Mouse (Mus musculus) small intestine, adult 2 months (tissue): ENCODE measurements around the gene Gabpb2.

Source experiments
- CTCF ChIP-seq: fragments of 200-500 bp; IDR thresholded peaks from 2 replicates; pipeline ENCODE4 v1.5.1; 2012; ENCODE audit warnings: low read depth, mild to moderate bottlenecking, control low read depth, inconsistent platforms, low read length, moderate library complexity, mixed read lengths; ENCODE audit not compliant: insufficient replicate concordance, insufficient read length; ENCODE audit errors: extremely low read depth
- POLR2A ChIP-seq: fragments of 200-500 bp; IDR thresholded peaks from 2 replicates; pipeline ENCODE4 v1.6.1; 2012; ENCODE audit warnings: low read depth, mild to moderate bottlenecking, control low read depth, inconsistent platforms, low read length, moderate library complexity

DNA sequence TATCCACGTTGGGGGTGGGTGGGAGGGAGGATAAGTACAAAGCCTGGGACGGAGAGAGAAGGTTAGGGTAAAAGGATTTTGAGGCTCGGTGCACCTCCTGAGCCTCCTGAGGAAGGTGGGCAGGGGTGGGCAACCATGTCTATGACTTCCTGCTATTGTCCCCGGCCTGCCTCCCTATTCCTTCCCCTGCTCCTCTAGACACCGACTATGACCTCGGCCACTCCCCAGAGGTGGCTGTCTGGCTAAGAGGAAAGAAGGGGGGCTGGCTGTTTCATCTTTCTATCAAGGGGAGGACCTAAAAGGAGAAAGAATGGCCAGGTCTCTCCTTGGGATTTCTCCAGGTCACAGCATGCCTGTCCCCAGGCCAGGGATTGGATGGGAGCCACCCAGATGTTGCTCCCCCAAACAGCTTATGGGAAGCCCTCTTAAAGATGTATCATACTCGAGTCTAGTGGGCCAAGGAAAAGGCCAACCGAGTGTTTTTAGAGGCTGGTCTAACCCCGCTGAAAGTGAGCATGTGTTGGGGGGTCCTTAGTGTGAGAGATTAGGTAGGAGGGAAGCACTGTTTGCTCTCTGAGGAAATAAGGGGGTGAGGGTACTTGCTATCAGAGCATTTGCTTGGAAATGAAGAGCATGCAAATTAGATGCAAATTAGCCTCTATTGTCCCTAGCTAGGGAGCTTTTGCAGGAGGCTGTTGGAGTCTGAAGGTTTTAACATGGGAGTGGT is 55.9 kb downstream of the Gabpb2 start:
- TF ChIP-seq CTCF (no peak), POLR2A (no peak)
